Mouse (Mus musculus) intestine, postnatal 0 days (tissue): ENCODE data around the gene Lix1l. TPM values are rescaled to one million over a fixed set of nuclear protein-coding genes. Genes with fewer than 3 reads are reported as not detected.

Experiments
- ATAC-seq: fragments of 200-750 bp; cut with Nextera tagmentation; 2 replicates; pipeline ENCODE4 v1.8.0; 2017; ENCODE audit warnings: mild to moderate bottlenecking, moderate TSS enrichment, moderate library complexity
- H3K27ac ChIP-seq: fragments of 300-500 bp; sonication (generic); 2 replicates; pipeline ENCODE4 v1.5.1; 2014; ENCODE audit warnings: mild to moderate bottlenecking, low read depth, low read length, moderate library complexity
- H3K27me3 ChIP-seq: fragments of 300-500 bp; sonication (generic); replicated peaks from 2 replicates; pipeline ENCODE4 v1.6.1; 2014; ENCODE audit warnings: low read length, mixed read lengths; ENCODE audit not compliant: control insufficient read depth, insufficient read depth
- H3K36me3 ChIP-seq: fragments of 300-500 bp; sonication (generic); 2 replicates; pipeline ENCODE4 v1.6.1; 2014; ENCODE audit warnings: mild to moderate bottlenecking, moderate library complexity; ENCODE audit not compliant: control insufficient read depth, insufficient read depth
- H3K4me1 ChIP-seq: fragments of 300-500 bp; sonication (generic); replicated peaks from 2 replicates; pipeline ENCODE4 v1.6.1; 2014; ENCODE audit warnings: antibody characterized with exemption, low read length, mixed read lengths; ENCODE audit not compliant: control insufficient read depth, insufficient read depth
- H3K4me2 ChIP-seq: fragments of 300-500 bp; sonication (generic); replicated peaks from 2 replicates; pipeline ENCODE4 v1.6.1; 2014; ENCODE audit warnings: low read depth, mild to moderate bottlenecking, moderate library complexity
- H3K4me3 ChIP-seq: fragments of 300-500 bp; sonication (generic); 2 replicates; pipeline ENCODE4 v1.5.1; 2014; ENCODE audit warnings: low read depth, low read length
- H3K9ac ChIP-seq: fragments of 300-500 bp; sonication (generic); 2 replicates; pipeline ENCODE4 v1.6.1; 2014; ENCODE audit warnings: mild to moderate bottlenecking, low read depth, low read length
- H3K9me3 ChIP-seq: fragments of 300-500 bp; sonication (generic); 2 replicates; pipeline ENCODE4 v1.6.1; 2016; ENCODE audit warnings: mixed run types; ENCODE audit not compliant: control insufficient read depth
- CTCF ChIP-seq: sonication (generic); IDR thresholded peaks from 2 replicates; pipeline ENCODE4 v1.5.1; 2016; ENCODE audit warnings: low read depth, mild to moderate bottlenecking, control low read depth, antibody characterized with exemption, moderate library complexity
- WGBS: fragments of 180-500 bp; shearing (Covaris S2); extraction: QIAGEN DNeasy Blood & Tissue Kit; methylation state at CpG from one replicate; pipeline ENCODE4 v1.1.7; 2014; 5-methylcytosine and 5-hydroxymethylcytosine counted together
- polyA plus RNA-seq: library from polyadenylated mRNA; unstranded; fragments of >200 nt; fragmentation: Nextera tagmentation; extraction: Ambion mirVana; gene quantifications from 2 replicates; pipeline ENCODE4 v1.2.1, GENCODE M21; 2015

The Lix1l gene
- polyA plus RNA-seq, 1 experiment from 2014 or later, result 2.2 TPM

DNA sequence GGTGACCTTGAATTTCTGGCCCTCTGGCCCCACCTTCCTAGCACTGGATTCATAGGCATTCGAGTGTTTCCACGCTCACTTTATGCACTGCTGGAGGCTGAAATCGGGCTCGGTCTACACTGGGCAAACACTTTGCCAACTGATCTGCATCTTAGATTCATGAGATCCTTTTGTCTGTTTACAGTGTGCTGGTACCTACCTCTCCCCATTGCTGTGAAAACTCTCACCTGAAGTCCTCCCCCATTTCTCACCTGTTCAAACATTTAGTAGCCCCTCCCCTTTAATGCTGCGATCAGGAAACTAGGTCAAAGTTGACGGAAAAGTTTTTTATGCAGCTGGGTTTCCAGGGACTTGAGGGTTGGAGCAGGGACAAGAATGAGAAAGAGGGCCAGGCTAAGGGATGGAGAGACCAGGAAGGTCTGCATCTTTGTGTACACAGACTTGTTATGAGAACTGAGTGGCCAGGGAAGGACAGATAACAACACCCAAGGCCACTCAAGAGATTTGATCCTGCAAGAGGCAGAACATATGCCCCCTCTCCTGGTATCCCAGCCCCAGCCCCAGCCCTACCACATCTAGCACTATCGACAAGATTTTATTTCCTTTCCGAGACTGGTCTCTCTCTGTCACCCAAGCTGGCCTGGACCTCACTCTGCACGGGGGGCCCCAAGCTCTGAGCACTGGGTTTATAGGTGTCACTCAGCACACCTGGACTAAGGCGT lies 36.9 kb upstream of the Lix1l start:
- 0 out of 2 replicates have a peak, but pooled peaks cover 7% of the 10 kb centered on the region for H3K4me1 ChIP-seq
- no peak overlapping the region for H3K9ac ChIP-seq
- H3K4me2 ChIP-seq, result peak overlapping the region; percentile 40
- no peaks in the 10 kb centered on the region for H3K9me3 ChIP-seq
- peaks cover 23% of the 10 kb centered on the region for H3K36me3 ChIP-seq
- WGBS, result 17% methylated on average over 10 of the region's 10 CpGs
- peak; percentile 50 for ATAC-seq
- no peak for TF ChIP-seq CTCF
- no peak overlapping the region for H3K4me3 ChIP-seq
- H3K27ac ChIP-seq, result peak overlapping the region; percentile 65
- H3K27me3 ChIP-seq, result no peaks in the 10 kb centered on the region

DNA sequence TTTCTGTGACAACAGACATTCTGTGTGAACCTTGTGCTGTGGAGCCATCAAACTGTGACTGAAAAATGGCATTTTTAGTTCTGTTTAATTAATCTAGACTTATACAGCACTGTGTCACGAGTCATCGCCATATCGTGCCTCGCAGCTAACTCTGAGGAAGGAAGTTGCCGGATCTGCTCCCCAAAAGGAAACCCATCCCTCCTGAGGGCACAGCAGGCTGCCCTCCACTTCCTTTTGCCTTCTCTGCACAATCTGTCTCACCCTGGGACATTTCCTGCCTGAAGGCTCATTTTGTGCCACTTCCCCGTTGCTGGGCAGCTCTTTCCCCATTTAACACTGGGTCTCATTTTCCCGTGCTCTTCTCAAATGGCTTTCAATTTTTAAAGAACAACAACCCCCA lies 36.3 kb upstream of the Lix1l start:
- Histone ChIP-seq H3K27ac (peak overlapping the region; percentile 65), H3K27me3 (no peaks in the 10 kb centered on the region), H3K36me3 (peaks cover 18% of the 10 kb centered on the region), H3K4me1 (0 out of 2 replicates have a peak, but pooled peaks cover 7% of the 10 kb centered on the region), H3K4me2 (peak overlapping the region; percentile 40), H3K4me3 (no peak overlapping the region), H3K9me3 (no peaks in the 10 kb centered on the region), H3K9ac (no peak overlapping the region)
- 26% methylated on average over 7 of the region's 7 CpGs for WGBS
- no peak; the same call in 1 of the 2 replicates for ATAC-seq
- no peak for TF ChIP-seq CTCF

- no peak for ATAC-seq
- Histone ChIP-seq H3K27ac (peak overlapping the region; percentile 65), H3K27me3 (no peaks in the 10 kb centered on the region), H3K9ac (no peak overlapping the region), H3K36me3 (peaks cover 14% of the 10 kb centered on the region), H3K4me1 (0 out of 2 replicates have a peak, but pooled peaks cover 7% of the 10 kb centered on the region), H3K4me2 (peak overlapping the region; percentile 40; the same call in 1 of the 2 replicates), H3K4me3 (no peak overlapping the region), H3K9me3 (no peaks in the 10 kb centered on the region)
- no peak for TF ChIP-seq CTCF
- WGBS, result 74% methylated on average over 3 of the region's 3 CpGs
Observed at GRCm38 (mm10) chr3:96565105-96565504, 35.8 kb upstream of the Lix1l start.

DNA sequence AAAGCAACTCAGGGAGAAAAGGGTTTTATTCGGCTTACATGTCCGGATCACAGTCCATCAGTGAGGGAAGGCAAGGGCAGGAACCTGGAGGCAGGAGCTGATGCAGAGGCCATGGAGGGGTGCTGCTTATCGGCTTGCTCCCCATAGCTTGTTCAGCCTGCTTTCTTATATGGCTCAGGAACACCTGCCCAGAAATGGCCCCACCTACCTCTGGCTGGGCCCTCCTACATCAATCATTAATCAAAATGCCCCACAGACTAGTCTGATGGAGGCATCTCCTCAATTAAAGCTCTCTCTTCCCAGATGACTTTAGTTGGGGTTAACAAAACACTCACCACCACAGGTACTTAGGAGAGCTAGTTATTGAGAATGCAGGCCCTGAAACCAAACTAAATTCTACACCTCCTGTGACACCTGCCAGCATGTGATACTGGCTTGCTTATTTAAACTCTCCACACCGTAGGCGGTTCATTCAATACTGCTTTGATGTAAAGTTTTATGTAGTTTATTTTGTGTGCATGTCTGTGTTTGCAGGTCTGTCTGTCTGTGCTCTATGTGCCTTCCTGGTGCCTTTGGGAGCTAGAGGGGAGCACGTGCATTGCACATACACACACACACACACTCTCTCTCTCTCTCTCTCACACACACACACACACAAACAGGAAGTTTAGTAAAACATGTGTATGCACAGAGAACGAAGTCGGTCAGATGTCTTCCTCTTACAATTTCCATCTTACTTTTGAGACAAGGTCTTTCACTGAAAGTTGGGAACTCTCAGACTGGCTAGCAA lies 34.1 kb upstream of the Lix1l start:
- Histone ChIP-seq H3K9ac (no peak overlapping the region), H3K36me3 (no peaks in the 10 kb centered on the region), H3K27ac (no peak overlapping the region), H3K9me3 (no peaks in the 10 kb centered on the region), H3K4me1 (0 out of 2 replicates have a peak, but pooled peaks cover 7% of the 10 kb centered on the region), H3K27me3 (no peaks in the 10 kb centered on the region), H3K4me3 (no peak overlapping the region), H3K4me2 (no peak overlapping the region; the same call in 1 of the 2 replicates)
- ATAC-seq, result 0 out of 2 replicates have a peak, but pooled peaks have one; percentile 11
- WGBS, result 64% methylated on average over 8 of the region's 8 CpGs
- TF ChIP-seq CTCF, result no peak

DNA sequence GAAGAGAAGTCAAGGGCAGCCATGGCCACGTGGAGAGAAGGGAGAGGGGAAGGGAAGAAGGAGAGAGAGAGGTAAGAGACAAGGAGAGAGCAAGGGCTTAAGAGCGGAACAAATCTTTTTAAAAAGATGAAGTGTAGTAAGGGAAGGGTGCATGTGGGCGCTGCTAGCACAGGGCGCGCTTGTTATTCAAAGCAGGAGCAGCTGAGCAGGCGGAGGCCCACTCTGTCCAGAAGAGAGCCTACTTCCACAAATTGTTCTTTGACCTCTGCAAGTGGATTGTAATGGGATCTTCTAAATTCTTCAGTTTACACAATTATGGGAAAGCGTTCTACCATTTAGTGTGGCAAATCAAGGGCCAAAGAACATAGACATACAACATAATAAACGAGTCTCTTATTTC lies 32.3 kb upstream of the Lix1l start:
- Histone ChIP-seq H3K27ac (no peak overlapping the region), H3K4me3 (no peak overlapping the region), H3K36me3 (no peaks in the 10 kb centered on the region), H3K4me1 (0 out of 2 replicates have a peak, but pooled peaks cover 7% of the 10 kb centered on the region), H3K27me3 (no peaks in the 10 kb centered on the region), H3K9me3 (no peaks in the 10 kb centered on the region), H3K9ac (no peak overlapping the region), H3K4me2 (no peak overlapping the region)
- no peak for TF ChIP-seq CTCF
- ATAC-seq, result no peak
- 69% methylated on average over 8 of the region's 8 CpGs for WGBS

DNA sequence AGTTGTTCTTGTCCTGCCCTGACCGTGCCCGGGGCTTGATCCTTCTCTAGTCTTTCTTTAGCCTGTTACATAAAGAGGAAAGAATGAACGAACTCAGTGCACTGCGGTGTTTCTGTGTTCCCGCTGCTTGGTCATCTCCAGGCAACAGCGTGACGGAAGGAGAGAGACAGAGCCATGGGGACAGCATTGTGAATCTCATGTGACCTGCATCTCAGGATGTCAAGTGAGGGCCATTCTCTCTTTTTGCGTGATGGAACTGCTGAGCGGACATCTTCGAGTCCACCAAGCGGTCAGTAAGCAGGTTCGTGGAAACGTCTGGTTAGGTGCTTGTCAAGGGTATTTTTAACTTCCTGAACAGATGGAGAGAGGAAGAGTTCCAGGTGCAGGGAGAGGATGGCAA lies 31.4 kb upstream of the Lix1l start:
- Histone ChIP-seq H3K4me3 (no peak overlapping the region), H3K36me3 (no peaks in the 10 kb centered on the region), H3K27ac (no peak overlapping the region), H3K4me2 (no peak overlapping the region), H3K27me3 (no peaks in the 10 kb centered on the region), H3K9ac (no peak overlapping the region), H3K4me1 (peaks cover 8% of the 10 kb centered on the region; the same call in 1 of the 2 replicates), H3K9me3 (no peaks in the 10 kb centered on the region)
- ATAC-seq, result no peak
- no peak for TF ChIP-seq CTCF
- 91% methylated on average over 13 of the region's 13 CpGs for WGBS
